Mouse (Mus musculus) lung, embryonic 14.5 days (tissue): ENCODE measurements around the gene Olfr520. TPM values are rescaled to one million over a fixed set of nuclear protein-coding genes. Genes with fewer than 3 reads are reported as not detected.
"Not testable (repeated sequence)": the region's sequence is repeated elsewhere in the genome, so short reads cannot be mapped to it uniquely, and the experiment has no call there.

Experiments used
- ATAC-seq: fragments of 200-750 bp; cut with Nextera tagmentation; 2 replicates; pipeline ENCODE4 v1.8.0; 2017; ENCODE audit warnings: mild to moderate bottlenecking, moderate TSS enrichment, moderate library complexity; ENCODE audit not compliant: insufficient read depth
- DNase-seq: peaks from one replicate; pipeline ENCODE4 v3.0.0-alpha.2; 2015
- H3K27ac ChIP-seq: fragments of 300-500 bp; sonication (generic); 2 replicates; pipeline ENCODE4 v1.5.1; 2014; ENCODE audit warnings: low read depth, mild to moderate bottlenecking, moderate library complexity
- H3K27me3 ChIP-seq: fragments of 300-500 bp; sonication (generic); 2 replicates; pipeline ENCODE4 v1.6.1; 2014; ENCODE audit warnings: low read length, control low read depth; ENCODE audit not compliant: insufficient read depth
- H3K36me3 ChIP-seq: fragments of 300-500 bp; sonication (generic); 2 replicates; pipeline ENCODE4 v1.6.1; 2014; ENCODE audit warnings: control low read depth; ENCODE audit not compliant: insufficient read depth
- H3K4me1 ChIP-seq: fragments of 300-500 bp; sonication (generic); 2 replicates; pipeline ENCODE4 v1.6.1; 2014; ENCODE audit warnings: antibody characterized with exemption, control low read depth; ENCODE audit not compliant: insufficient read depth
- H3K4me2 ChIP-seq: fragments of 300-500 bp; sonication (generic); 2 replicates; pipeline ENCODE4 v1.6.1; 2014; ENCODE audit warnings: mild to moderate bottlenecking
- H3K4me3 ChIP-seq: fragments of 300-500 bp; sonication (generic); 2 replicates; pipeline ENCODE4 v1.5.1; 2014; ENCODE audit warnings: low read depth, low read length
- H3K9ac ChIP-seq: fragments of 300-500 bp; sonication (generic); 2 replicates; pipeline ENCODE4 v1.6.1; 2014
- H3K9me3 ChIP-seq: fragments of 300-500 bp; sonication (generic); 2 replicates; pipeline ENCODE4 v1.6.1; 2016; ENCODE audit warnings: low read depth, low read length, control low read depth
- CTCF ChIP-seq: IDR thresholded peaks from 2 replicates; pipeline ENCODE4 v1.5.1; 2016; ENCODE audit warnings: antibody characterized with exemption, low read depth
- WGBS: fragments of 180-500 bp; shearing (Covaris S2); extraction: QIAGEN DNeasy Blood & Tissue Kit; methylation state at CpG from one replicate; pipeline ENCODE4 v1.1.7; 2014; 5-methylcytosine and 5-hydroxymethylcytosine counted together
- polyA plus RNA-seq: library from polyadenylated mRNA; unstranded; fragments of >200 nt; fragmentation: Nextera tagmentation; extraction: Ambion mirVana; gene quantifications from 2 replicates; pipeline ENCODE4 v1.2.1, GENCODE M21; 2014

The Olfr520 gene
- polyA plus RNA-seq, 1 experiment from 2014 or later, result not detected

GRCm38 (mm10) chr7:99711166-99711565, 18.9 kb upstream of the Olfr520 start, which contains the start of gene Slco2b1:
Gene Slco2b1 (minus strand): TSS chr7:99711340.
- H3K27me3 ChIP-seq, result no peaks in the 10 kb centered on the region
- H3K4me3 ChIP-seq, result no peak within 1 kb of the TSS
- DNase-seq, result no peak
- H3K4me2 ChIP-seq, result no peak within 1 kb of the TSS
- H3K27ac ChIP-seq, result no peak within 1 kb of the TSS
- no peak for ATAC-seq
- no peaks in the 10 kb centered on the region for H3K9me3 ChIP-seq
- no peak for TF ChIP-seq CTCF
- H3K9ac ChIP-seq, result no peak within 1 kb of the TSS
- H3K36me3 ChIP-seq, result no peaks in the 10 kb centered on the region
- WGBS, result 65% methylated on average over 8 of the region's 8 CpGs
- peaks cover 13% of the 10 kb centered on the region for H3K4me1 ChIP-seq

DNA sequence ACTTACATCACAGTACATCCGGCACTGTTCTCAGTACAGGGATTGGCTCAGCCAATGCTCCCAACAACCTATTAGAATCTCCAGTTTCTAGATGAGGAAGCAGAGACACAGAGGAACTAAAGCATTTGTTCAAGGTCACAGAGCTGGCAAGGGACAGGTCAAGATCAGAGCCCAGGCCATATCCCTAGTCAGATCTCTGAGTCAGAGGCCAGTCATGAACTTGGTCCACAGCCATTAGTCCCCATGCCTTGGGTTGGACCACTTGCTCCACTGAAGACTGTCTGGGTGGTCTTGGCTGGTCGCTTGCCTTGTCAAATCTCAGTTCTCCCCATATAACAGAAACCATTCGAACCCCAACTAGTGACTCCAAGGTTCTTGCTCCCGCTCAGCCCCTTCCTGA, 17.6 kb upstream of the Olfr520 start:
- H3K4me3 ChIP-seq, result no peak overlapping the region
- no peak overlapping the region for H3K27ac ChIP-seq
- H3K4me2 ChIP-seq, result no peak overlapping the region
- H3K27me3 ChIP-seq, result no peaks in the 10 kb centered on the region
- 81% methylated on average over 4 of the region's 4 CpGs for WGBS
- H3K9me3 ChIP-seq, result no peaks in the 10 kb centered on the region
- DNase-seq, result no peak
- ATAC-seq, result no peak
- no peak for TF ChIP-seq CTCF
- no peaks in the 10 kb centered on the region for H3K36me3 ChIP-seq
- H3K9ac ChIP-seq, result no peak overlapping the region
- peaks cover 4% of the 10 kb centered on the region for H3K4me1 ChIP-seq

DNA sequence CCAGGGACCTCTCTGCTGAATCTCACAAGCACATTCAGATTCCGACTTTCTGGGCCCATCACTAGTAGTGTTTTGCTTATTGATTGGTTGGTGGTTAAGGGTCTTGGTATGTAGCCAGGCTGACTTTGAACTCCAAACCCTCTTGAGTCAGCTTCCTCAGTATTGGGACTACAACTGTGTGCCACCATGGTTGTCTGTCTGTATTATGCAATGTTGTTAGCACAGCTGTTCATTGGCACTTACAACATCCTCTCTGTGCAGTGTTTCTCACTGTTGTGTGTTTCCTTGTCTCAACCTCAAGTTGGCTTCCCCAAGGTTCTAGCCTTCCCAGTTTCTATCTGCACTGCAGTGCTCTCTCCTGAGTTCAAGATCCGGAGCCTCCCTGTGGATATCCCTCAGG, 13.5 kb upstream of the Olfr520 start:
- no peak overlapping the region for H3K4me2 ChIP-seq
- no peak for ATAC-seq
- no peaks in the 10 kb centered on the region for H3K4me1 ChIP-seq
- no peak overlapping the region for H3K27ac ChIP-seq
- H3K9me3 ChIP-seq, result no peaks in the 10 kb centered on the region
- WGBS, result 85% methylated on average over 2 of the region's 2 CpGs
- no peak overlapping the region for H3K4me3 ChIP-seq
- H3K36me3 ChIP-seq, result no peaks in the 10 kb centered on the region
- H3K27me3 ChIP-seq, result no peaks in the 10 kb centered on the region
- TF ChIP-seq CTCF, result no peak
- no peak overlapping the region for H3K9ac ChIP-seq
- DNase-seq, result no peak

GRCm38 (mm10) chr7:99734612-99735011, 4.5 kb downstream of the Olfr520 start:
- TF ChIP-seq CTCF, result no peak
- 87% methylated on average over 2 of the region's 2 CpGs for WGBS

GRCm38 (mm10) chr7:99735491-99735890, 5.4 kb downstream of the Olfr520 start:
- not testable (repeated sequence) for H3K4me3 ChIP-seq, H3K36me3 ChIP-seq, H3K4me1 ChIP-seq, DNase-seq, H3K27me3 ChIP-seq, H3K27ac ChIP-seq, H3K4me2 ChIP-seq, H3K9me3 ChIP-seq, ATAC-seq, H3K9ac ChIP-seq
- WGBS, result 88% methylated on average over 9 of the region's 9 CpGs

More at GRCm38 (mm10) chr7:99734612-99735011, 4.5 kb downstream of the Olfr520 start:
- no peaks in the 10 kb centered on the region for H3K36me3 ChIP-seq
- no peak for DNase-seq
- no peaks in the 10 kb centered on the region for H3K4me1 ChIP-seq
- H3K27me3 ChIP-seq, result no peaks in the 10 kb centered on the region
- no peak overlapping the region for H3K27ac ChIP-seq
- H3K9ac ChIP-seq, result no peak overlapping the region
- ATAC-seq, result no peak
- no peaks in the 10 kb centered on the region for H3K9me3 ChIP-seq
- no peak overlapping the region for H3K4me3 ChIP-seq
- H3K4me2 ChIP-seq, result no peak overlapping the region

DNA sequence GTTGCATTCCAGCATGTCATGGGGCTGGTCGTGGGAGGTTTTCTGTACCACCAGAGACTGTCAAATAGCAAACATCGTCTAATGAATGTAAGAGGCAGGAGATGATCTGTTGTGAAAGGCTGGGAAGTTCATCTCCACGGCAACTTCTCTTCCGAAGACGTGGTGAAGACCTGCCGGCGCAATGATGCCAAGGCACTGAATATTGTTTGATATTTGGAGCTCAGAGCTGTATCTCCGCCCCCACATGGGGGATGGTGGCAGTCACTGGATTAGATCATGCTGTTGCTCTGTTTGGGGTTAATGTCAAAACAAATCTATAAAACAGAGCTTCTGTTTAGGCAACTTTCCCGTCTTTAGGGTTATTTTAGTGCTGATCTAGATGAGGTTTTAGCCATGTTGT, 9.2 kb downstream of the Olfr520 start:
- Histone ChIP-seq H3K4me2 (no peak overlapping the region; the same call in 1 of the 2 replicates), H3K36me3 (no peaks in the 10 kb centered on the region), H3K9me3 (no peaks in the 10 kb centered on the region), H3K4me1 (no peaks in the 10 kb centered on the region), H3K4me3 (no peak overlapping the region), H3K27ac (no peak overlapping the region), H3K27me3 (no peaks in the 10 kb centered on the region), H3K9ac (no peak overlapping the region)
- no peak; the same call in 1 of the 2 replicates for ATAC-seq
- TF ChIP-seq CTCF, result no peak
- peak; percentile 76 for DNase-seq
- WGBS, result 33% methylated on average over 9 of the region's 9 CpGs

- Histone ChIP-seq H3K9ac (no peak within 1 kb of the TSS), H3K27ac (no peak within 1 kb of the TSS), H3K9me3 (peaks cover 14% of the 10 kb centered on the region), H3K4me1 (no peaks in the 10 kb centered on the region), H3K27me3 (no peaks in the 10 kb centered on the region), H3K4me3 (no peak within 1 kb of the TSS), H3K36me3 (no peaks in the 10 kb centered on the region), H3K4me2 (no peak within 1 kb of the TSS)
- TF ChIP-seq CTCF, result no peak
- DNase-seq, result no peak
- 89% methylated on average over 2 of the region's 2 CpGs for WGBS
- ATAC-seq, result no peak
Observed at GRCm38 (mm10) chr7:99763207-99763606, 33.1 kb downstream of the Olfr520 start, which contains the start of gene Olfr521. Gene Olfr521 (plus strand): TSS chr7:99763507.

GRCm38 (mm10) chr7:99781385-99781784, 51.3 kb downstream of the Olfr520 start:
- H3K36me3 ChIP-seq, result no peaks in the 10 kb centered on the region
- no peak for DNase-seq

More at GRCm38 (mm10) chr7:99781385-99781784, 51.3 kb downstream of the Olfr520 start:
- 61% methylated on average over 5 of the region's 5 CpGs for WGBS
- H3K4me2 ChIP-seq, result no peak overlapping the region
- no peaks in the 10 kb centered on the region for H3K9me3 ChIP-seq
- TF ChIP-seq CTCF, result no peak
- no peak for ATAC-seq
- H3K27me3 ChIP-seq, result no peaks in the 10 kb centered on the region
- H3K4me1 ChIP-seq, result no peaks in the 10 kb centered on the region
- H3K27ac ChIP-seq, result no peak overlapping the region
- H3K9ac ChIP-seq, result no peak overlapping the region
- H3K4me3 ChIP-seq, result no peak overlapping the region
